Mouse (Mus musculus) macrophage (primary cell): ENCODE measurements around the gene Il31. TPM values are rescaled to one million over a fixed set of nuclear protein-coding genes. Genes with fewer than 3 reads are reported as not detected.
"Not testable (repeated sequence)": the region's sequence is repeated elsewhere in the genome, so short reads cannot be mapped to it uniquely, and the experiment has no call there.

Experiments used
- H3K27ac ChIP-seq: fragments of 350-480 bp; formaldehyde crosslinking; 2 replicates; pipeline ENCODE4 v1.9.0; 2021
- H3K36me3 ChIP-seq: fragments of 350-480 bp; formaldehyde crosslinking; 2 replicates; pipeline ENCODE4 v1.9.0; 2021; ENCODE audit errors: inconsistent target
- H3K4me3 ChIP-seq: fragments of 350-480 bp; formaldehyde crosslinking; 2 replicates; pipeline ENCODE4 v1.9.0; 2021; ENCODE audit errors: inconsistent target
- H3K79me2 ChIP-seq: fragments of 350-480 bp; formaldehyde crosslinking; 2 replicates; pipeline ENCODE4 v1.9.0; 2021; ENCODE audit errors: inconsistent target
- WGBS: methylation state at CpG from one replicate; pipeline ENCODE4 v1.1.7; 2026; ENCODE audit warnings: inconsistent platforms; ENCODE audit not compliant: missing documents; 5-methylcytosine and 5-hydroxymethylcytosine counted together
- polyA plus RNA-seq: library from polyadenylated mRNA; stranded (reverse); fragments of 250-400 nt; gene quantifications from 3 replicates; pipeline ENCODE4 v1.2.4, GENCODE M21; 2018; ENCODE audit warnings: inconsistent platforms
- total RNA-seq, 78 experiments: library from RNA; depleted of rRNA; stranded (reverse); fragments of 250-400 nt; gene quantifications; 1 replicate in 9 of 78; 2 replicates in 24 of 78; 3 replicates in 43 of 78; 4 replicates in 2 of 78; pipeline ENCODE4 v1.2.4; 2018; ENCODE audit warnings: inconsistent platforms in 56 of 78

Il31 gene
- total RNA-seq (2018; cell fraction: chromatin; rRNA removed), result not detected
- not detected for total RNA-seq (2018; cell fraction: cytosol; rRNA removed)
- 1 to 10 TPM in 1 of 26 experiments, not detected in 25; 1.3 TPM for total RNA-seq (2018; cell fraction: nucleus; rRNA removed)
- polyA plus RNA-seq, result not detected in 3 replicates

- no peaks in the 10 kb centered on the region for H3K79me2 ChIP-seq
- WGBS, result 28% methylated on average over 22 of the region's 25 CpGs
- H3K36me3 ChIP-seq, result no peaks in the 10 kb centered on the region
- no peak within 1 kb of the TSS for H3K27ac ChIP-seq
- H3K4me3 ChIP-seq, result no peak within 1 kb of the TSS
Observed at GRCm38 (mm10) chr5:123489112-123489785, at the start of gene Il31, which contains the start of gene Lrrc43. Gene Il31 (minus strand): TSS chr5:123489489. Gene Lrrc43 (plus strand): TSS chr5:123489305.

DNA sequence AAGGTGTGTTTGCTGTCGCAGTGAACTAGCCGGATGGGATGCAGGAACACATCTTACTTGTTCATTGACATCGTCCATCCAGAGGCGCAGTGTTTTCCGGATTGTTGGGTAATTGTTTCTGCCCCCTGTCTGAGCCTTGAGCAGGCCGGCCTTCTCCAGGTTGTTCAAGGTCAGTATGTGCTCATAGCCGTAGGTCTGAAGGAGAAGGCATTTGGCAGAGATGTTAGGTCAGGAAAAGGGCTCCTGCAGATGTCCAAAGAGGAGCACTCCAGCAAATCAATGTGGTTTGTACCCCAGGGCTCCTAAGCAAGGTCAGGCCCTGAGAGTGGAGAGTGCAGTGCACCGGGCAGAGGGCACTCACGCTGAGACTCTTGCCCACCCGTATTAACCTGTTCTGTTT, 44.5 kb upstream of the Il31 start:
- WGBS, result 96% methylated on average over 10 of the region's 10 CpGs
- H3K79me2 ChIP-seq, result no peaks in the 10 kb centered on the region
- H3K4me3 ChIP-seq, result no peak overlapping the region
- H3K36me3 ChIP-seq, result peaks cover 88% of the 10 kb centered on the region
- no peak overlapping the region for H3K27ac ChIP-seq

GRCm38 (mm10) chr5:123530056-123530455, 40.8 kb upstream of the Il31 start:
- no peaks in the 10 kb centered on the region for H3K79me2 ChIP-seq
- H3K36me3 ChIP-seq, result peaks cover 83% of the 10 kb centered on the region
- 93% methylated on average over 8 of the region's 8 CpGs for WGBS
- H3K4me3 ChIP-seq, result no peak overlapping the region
- H3K27ac ChIP-seq, result no peak overlapping the region

DNA sequence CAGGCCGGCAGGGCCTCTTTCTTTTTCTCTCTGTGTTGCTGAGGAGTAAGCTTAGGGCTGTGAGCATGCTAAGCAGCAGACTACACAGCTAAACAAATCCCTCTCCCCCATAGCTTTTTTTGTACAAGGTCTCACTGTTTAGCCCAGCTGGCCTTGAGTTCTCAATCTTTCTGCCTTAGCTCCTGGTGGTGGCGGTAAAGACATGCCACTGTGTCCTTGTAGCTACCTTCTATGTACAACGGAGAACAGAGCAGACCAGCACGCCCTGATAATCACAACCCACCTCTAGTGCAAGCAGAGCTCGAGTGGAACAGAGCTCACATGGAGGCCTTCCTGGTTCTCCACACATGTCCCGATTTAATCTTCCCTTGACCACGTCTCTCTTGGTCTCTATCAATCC, 39.4 kb upstream of the Il31 start:
- peaks cover 69% of the 10 kb centered on the region for H3K36me3 ChIP-seq

GRCm38 (mm10) chr5:123525916-123526495, 36.7 kb upstream of the Il31 start:
- H3K79me2 ChIP-seq, result no peaks in the 10 kb centered on the region
- WGBS, result 93% methylated on average over 9 of the region's 9 CpGs
- no peak overlapping the region for H3K4me3 ChIP-seq
- no peak overlapping the region for H3K27ac ChIP-seq
- H3K36me3 ChIP-seq, result peaks cover 42% of the 10 kb centered on the region

More for the DNA sequence above, 39.4 kb upstream of the Il31 start:
- no peak overlapping the region for H3K27ac ChIP-seq
- no peak overlapping the region for H3K4me3 ChIP-seq
- WGBS, result 88% methylated on average over 7 of the region's 7 CpGs
- no peaks in the 10 kb centered on the region for H3K79me2 ChIP-seq

GRCm38 (mm10) chr5:123525281-123525680, 36.0 kb upstream of the Il31 start, which contains the start of gene Gm49027:
Gene Gm49027 (minus strand): TSS chr5:123525488.
- H3K27ac ChIP-seq, result no peak within 1 kb of the TSS

GRCm38 (mm10) chr5:123524393-123524750, 35.1 kb upstream of the Il31 start:
- WGBS, result under 1% methylated on average over 27 of the region's 27 CpGs
- H3K36me3 ChIP-seq, result peaks cover 26% of the 10 kb centered on the region
- no peaks in the 10 kb centered on the region for H3K79me2 ChIP-seq
- no peak overlapping the region for H3K27ac ChIP-seq
- no peak overlapping the region for H3K4me3 ChIP-seq

More at GRCm38 (mm10) chr5:123525281-123525680, 36.0 kb upstream of the Il31 start, which contains the start of gene Gm49027:
- 90% methylated on average over 7 of the region's 7 CpGs for WGBS
- Histone ChIP-seq H3K36me3 (peaks cover 35% of the 10 kb centered on the region), H3K4me3 (no peak within 1 kb of the TSS), H3K79me2 (no peaks in the 10 kb centered on the region)

GRCm38 (mm10) chr5:123523692-123524392, 34.6 kb upstream of the Il31 start, which contains the start of gene Diablo:
Gene Diablo (minus strand): TSS chr5:123524176.
- Histone ChIP-seq H3K27ac (no peak within 1 kb of the TSS), H3K4me3 (peak within 1 kb of the TSS; percentile 46), H3K36me3 (peaks cover 21% of the 10 kb centered on the region; the same call in 1 of the 2 replicates), H3K79me2 (no peaks in the 10 kb centered on the region)
- WGBS, result 1% methylated on average over 73 of the region's 82 CpGs

DNA sequence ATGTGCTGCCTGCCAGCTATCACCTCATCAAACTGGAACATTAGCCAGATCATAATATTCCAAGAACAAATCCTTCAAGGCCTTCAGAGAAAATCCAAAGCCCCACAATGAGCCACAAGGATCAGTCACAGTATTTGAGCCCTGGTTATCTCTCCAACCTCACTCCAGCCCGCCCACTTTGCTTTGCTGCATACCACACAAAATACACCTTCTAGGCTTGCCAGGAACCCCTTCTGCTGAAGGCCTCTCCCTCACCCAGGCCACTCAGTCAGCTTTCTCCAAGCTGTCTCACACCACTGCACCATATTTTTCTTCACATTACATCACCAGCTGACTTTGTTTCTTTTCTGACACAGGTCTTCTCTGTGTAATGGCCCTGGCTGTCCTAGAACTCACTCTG, 32.9 kb upstream of the Il31 start:
- Histone ChIP-seq H3K36me3 (peaks cover 13% of the 10 kb centered on the region; the same call in 1 of the 2 replicates), H3K4me3 (no peak overlapping the region), H3K27ac (no peak overlapping the region), H3K79me2 (no peaks in the 10 kb centered on the region)
- WGBS, result 100% methylated on average over 1 of the region's 1 CpGs

- 0 out of 2 replicates have a peak, but pooled peaks cover 8% of the 10 kb centered on the region for H3K36me3 ChIP-seq
- H3K4me3 ChIP-seq, result no peak overlapping the region
- WGBS, result 100% methylated on average over 1 of the region's 1 CpGs
- no peaks in the 10 kb centered on the region for H3K79me2 ChIP-seq
- H3K27ac ChIP-seq, result no peak overlapping the region
Observed at GRCm38 (mm10) chr5:123521621-123522020, 32.3 kb upstream of the Il31 start.

DNA sequence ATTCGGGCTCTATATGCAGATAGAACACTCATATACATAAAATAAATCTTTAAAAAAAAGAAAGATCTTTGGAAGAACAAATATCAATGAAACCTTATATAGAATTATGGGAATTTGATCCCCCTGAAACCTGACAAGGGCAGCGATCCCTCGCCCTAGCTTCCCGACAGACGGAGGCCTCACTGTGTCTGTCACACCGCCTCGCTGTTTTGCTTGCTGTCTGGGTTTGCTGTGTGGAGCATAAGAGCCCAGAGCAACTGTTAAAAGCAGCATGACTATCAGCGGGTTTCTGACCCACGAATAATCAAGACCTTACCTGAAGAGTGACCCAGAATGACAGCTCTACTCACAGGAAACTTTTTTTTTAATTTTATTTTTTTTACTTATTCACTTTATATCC, 31.4 kb upstream of the Il31 start:
- Histone ChIP-seq H3K4me3 (no peak overlapping the region), H3K27ac (no peak overlapping the region), H3K36me3 (0 out of 2 replicates have a peak, but pooled peaks cover 8% of the 10 kb centered on the region), H3K79me2 (no peaks in the 10 kb centered on the region)
- 91% methylated on average over 9 of the region's 9 CpGs for WGBS

DNA sequence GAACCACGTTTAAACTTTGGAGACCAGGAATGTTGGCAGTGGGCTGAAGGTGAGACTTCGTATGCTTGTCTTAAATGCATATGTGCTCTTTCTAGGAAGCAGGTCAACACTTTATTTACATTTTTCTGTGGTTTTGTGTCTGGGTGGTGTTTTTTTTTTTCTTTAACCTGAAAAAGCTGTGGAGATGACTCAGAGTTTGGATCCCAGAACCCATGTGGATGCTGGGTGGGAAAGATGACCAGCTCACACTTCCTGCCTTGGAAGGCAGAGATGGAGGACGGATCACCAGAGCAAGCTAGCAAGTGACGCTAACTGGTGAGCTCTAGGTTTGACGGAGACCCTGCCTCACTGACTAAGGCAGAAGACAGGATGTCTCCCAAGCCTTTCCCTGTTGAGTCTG, 25.6 kb upstream of the Il31 start:
- Histone ChIP-seq H3K4me3 (no peak overlapping the region), H3K36me3 (0 out of 2 replicates have a peak, but pooled peaks cover 8% of the 10 kb centered on the region), H3K27ac (no peak overlapping the region), H3K79me2 (no peaks in the 10 kb centered on the region)
- 97% methylated on average over 5 of the region's 5 CpGs for WGBS

GRCm38 (mm10) chr5:123512102-123512501, 22.8 kb upstream of the Il31 start:
- 82% methylated on average over 3 of the region's 3 CpGs for WGBS
- Histone ChIP-seq H3K36me3 (no peaks in the 10 kb centered on the region), H3K27ac (no peak overlapping the region), H3K4me3 (no peak overlapping the region), H3K79me2 (no peaks in the 10 kb centered on the region)

DNA sequence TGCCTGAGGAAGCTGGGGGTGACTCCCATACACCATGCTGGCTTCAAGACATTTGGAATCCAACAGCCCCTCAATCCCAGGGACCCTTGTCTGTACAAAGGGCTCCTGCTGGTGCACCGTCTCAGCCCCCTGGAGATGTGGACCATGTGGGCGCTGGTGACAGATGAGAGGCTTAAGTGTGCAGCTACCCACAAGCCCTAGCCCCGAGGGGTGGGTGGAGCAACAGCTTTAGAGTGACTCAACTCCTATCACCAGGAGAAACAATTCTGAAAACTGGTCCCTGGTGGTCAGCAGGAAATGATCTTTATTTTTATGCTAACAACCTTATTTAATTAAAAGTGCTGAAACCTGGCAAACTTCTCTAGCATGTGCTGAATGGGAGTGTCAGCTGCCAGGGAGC, 22.1 kb upstream of the Il31 start:
- WGBS, result 85% methylated on average over 3 of the region's 3 CpGs
- not testable (repeated sequence) for H3K27ac ChIP-seq, H3K4me3 ChIP-seq

More for the DNA sequence above, 22.1 kb upstream of the Il31 start:
- not testable (repeated sequence) for H3K36me3 ChIP-seq, H3K79me2 ChIP-seq
